Mouse (Mus musculus) limb, embryonic 13.5 days (tissue): ENCODE measurements at regions not wholly inside any gene's neighbourhood (a gene's known extent, or its start where the extent isn't known, plus 50 kb on each side); places are given as distances from the start of the nearest gene placed in this dataset.
"Not testable (repeated sequence)": the region's sequence is repeated elsewhere in the genome, so short reads cannot be mapped to it uniquely, and the experiment has no call there.

ENCODE experiments used
- ATAC-seq: fragments of 200-750 bp; cut with Nextera tagmentation; 2 replicates; pipeline ENCODE4 v1.8.0; 2017; ENCODE audit warnings: low read depth, moderate number of reproducible peaks, moderate TSS enrichment; ENCODE audit not compliant: low FRiP score
- H3K27ac ChIP-seq: fragments of 300-500 bp; sonication (generic); 2 replicates; pipeline ENCODE4 v1.5.1; 2015; ENCODE audit warnings: inconsistent platforms, mild to moderate bottlenecking, moderate library complexity
- H3K27me3 ChIP-seq: fragments of 300-500 bp; sonication (generic); 2 replicates; pipeline ENCODE4 v1.6.1; 2015; ENCODE audit warnings: mild to moderate bottlenecking, inconsistent platforms
- H3K36me3 ChIP-seq: fragments of 300-500 bp; sonication (generic); 2 replicates; pipeline ENCODE4 v1.6.1; 2015; ENCODE audit warnings: inconsistent platforms, mild to moderate bottlenecking, moderate library complexity
- H3K4me1 ChIP-seq: fragments of 300-500 bp; sonication (generic); 2 replicates; pipeline ENCODE4 v1.6.1; 2015; ENCODE audit warnings: inconsistent platforms
- H3K4me2 ChIP-seq: fragments of 300-500 bp; sonication (generic); replicated peaks from 2 replicates; pipeline ENCODE4 v1.6.1; 2015; ENCODE audit warnings: inconsistent platforms, mild to moderate bottlenecking, moderate library complexity
- H3K4me3 ChIP-seq: fragments of 300-500 bp; sonication (generic); 2 replicates; pipeline ENCODE4 v1.5.1; 2015; ENCODE audit warnings: moderate library complexity, mild to moderate bottlenecking, inconsistent platforms
- H3K9ac ChIP-seq: fragments of 300-500 bp; sonication (generic); 2 replicates; pipeline ENCODE4 v1.6.1; 2015; ENCODE audit warnings: mild to moderate bottlenecking, inconsistent platforms
- H3K9me3 ChIP-seq: fragments of 300-500 bp; sonication (generic); 2 replicates; pipeline ENCODE4 v1.6.1; 2016; ENCODE audit warnings: inconsistent platforms
- WGBS: fragments of 180-500 bp; shearing (Covaris S2); methylation state at CpG from one replicate; pipeline ENCODE4 v1.1.7; 2015; 5-methylcytosine and 5-hydroxymethylcytosine counted together

DNA sequence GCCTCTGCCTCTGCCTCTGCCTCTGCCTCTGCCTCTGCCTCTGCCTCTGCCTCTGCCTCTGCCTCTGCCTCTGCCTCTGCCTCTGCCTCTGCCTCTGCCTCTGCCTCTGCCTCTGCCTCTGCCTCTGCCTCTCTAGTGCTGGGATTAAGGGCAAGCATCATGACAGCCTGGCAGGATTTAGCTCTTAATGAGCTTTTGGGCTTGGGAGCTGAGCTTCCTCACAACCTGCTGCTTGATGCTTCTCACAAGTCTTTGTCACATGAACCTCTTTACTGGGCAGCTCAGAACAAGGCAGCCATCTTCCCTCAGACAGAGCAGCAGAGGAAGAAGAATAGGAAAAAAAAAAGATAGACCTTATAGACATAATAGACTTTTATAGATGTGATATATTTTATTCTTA lies 152.6 kb downstream of the Gm5426 start:
- H3K4me2 ChIP-seq, H3K27me3 ChIP-seq, H3K36me3 ChIP-seq, H3K4me3 ChIP-seq, ATAC-seq, H3K9me3 ChIP-seq, H3K9ac ChIP-seq, H3K4me1 ChIP-seq, H3K27ac ChIP-seq: not testable (repeated sequence)

- Histone ChIP-seq H3K4me3 (no peak overlapping the region), H3K4me1 (no peaks in the 10 kb centered on the region), H3K27me3 (no peaks in the 10 kb centered on the region), H3K27ac (no peak overlapping the region), H3K4me2 (no peak overlapping the region), H3K36me3 (no peaks in the 10 kb centered on the region), H3K9me3 (no peaks in the 10 kb centered on the region), H3K9ac (no peak overlapping the region)
- ATAC-seq, result no peak
- 71% methylated on average over 7 of the region's 7 CpGs for WGBS
Measured at GRCm38 (mm10) chr10:96293622-96294021, 157.2 kb downstream of the Gm5426 start.

DNA sequence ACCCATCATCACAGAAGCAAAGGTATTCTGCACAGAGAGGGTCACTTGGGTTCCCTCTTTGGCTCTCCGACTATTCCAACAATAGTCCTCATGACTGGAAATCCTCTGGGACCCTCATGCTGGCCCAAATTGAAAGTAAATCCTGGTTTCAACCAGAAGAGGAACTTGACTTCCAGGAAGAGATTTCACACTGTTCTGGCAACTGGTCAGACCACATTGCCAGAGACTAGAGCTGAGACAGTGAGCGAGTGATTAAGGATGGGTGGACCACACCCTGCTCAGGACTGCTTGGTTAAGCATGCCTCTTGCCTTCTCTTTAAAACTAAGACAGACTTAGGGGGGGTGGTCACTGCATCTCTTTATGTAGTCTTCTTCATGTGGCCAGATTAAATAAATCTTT lies 158.3 kb downstream of the Gm5426 start:
- H3K27ac ChIP-seq, result no peak overlapping the region
- H3K9ac ChIP-seq, result no peak overlapping the region
- H3K27me3 ChIP-seq, result no peaks in the 10 kb centered on the region
- H3K9me3 ChIP-seq, result no peaks in the 10 kb centered on the region
- ATAC-seq, result no peak
- WGBS, result 78% methylated on average over 2 of the region's 2 CpGs
- H3K4me2 ChIP-seq, result no peak overlapping the region
- no peak overlapping the region for H3K4me3 ChIP-seq
- no peaks in the 10 kb centered on the region for H3K4me1 ChIP-seq
- no peaks in the 10 kb centered on the region for H3K36me3 ChIP-seq

- Histone ChIP-seq H3K27ac (no peak overlapping the region), H3K4me1 (peaks cover 5% of the 10 kb centered on the region; the same call in 1 of the 2 replicates), H3K4me2 (no peak overlapping the region), H3K4me3 (no peak overlapping the region), H3K9ac (no peak overlapping the region), H3K27me3 (no peaks in the 10 kb centered on the region), H3K36me3 (no peaks in the 10 kb centered on the region), H3K9me3 (no peaks in the 10 kb centered on the region)
- WGBS, result 83% methylated on average over 4 of the region's 4 CpGs
- no peak for ATAC-seq
Measured at GRCm38 (mm10) chr10:96297658-96298057, 161.3 kb downstream of the Gm5426 start.

DNA sequence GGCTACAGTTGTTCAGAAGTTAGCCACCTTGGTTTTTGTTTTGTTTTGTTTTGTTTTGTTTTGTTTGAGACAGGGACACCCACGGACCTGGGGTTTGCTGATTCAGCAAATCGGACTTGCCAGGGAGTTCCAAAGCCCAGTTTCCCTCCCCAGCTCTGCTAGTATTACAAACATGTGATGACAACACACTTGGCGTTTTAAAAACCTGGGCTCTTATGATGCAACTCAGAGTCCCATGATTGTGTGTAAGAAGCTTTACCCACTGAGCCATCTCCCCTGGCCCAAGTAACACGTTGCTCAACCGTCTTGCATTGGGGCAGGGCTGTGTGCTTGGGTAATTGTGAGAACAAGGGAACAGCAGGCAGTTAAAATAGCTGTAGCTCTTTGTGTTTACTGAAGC lies 162.2 kb downstream of the Gm5426 start:
- no peak for ATAC-seq
- Histone ChIP-seq H3K4me3 (no peak overlapping the region), H3K4me1 (peaks cover 5% of the 10 kb centered on the region; the same call in 1 of the 2 replicates), H3K9ac (no peak overlapping the region), H3K27me3 (no peaks in the 10 kb centered on the region), H3K27ac (no peak overlapping the region), H3K9me3 (no peaks in the 10 kb centered on the region), H3K36me3 (no peaks in the 10 kb centered on the region), H3K4me2 (no peak overlapping the region)
- 79% methylated on average over 5 of the region's 5 CpGs for WGBS

DNA sequence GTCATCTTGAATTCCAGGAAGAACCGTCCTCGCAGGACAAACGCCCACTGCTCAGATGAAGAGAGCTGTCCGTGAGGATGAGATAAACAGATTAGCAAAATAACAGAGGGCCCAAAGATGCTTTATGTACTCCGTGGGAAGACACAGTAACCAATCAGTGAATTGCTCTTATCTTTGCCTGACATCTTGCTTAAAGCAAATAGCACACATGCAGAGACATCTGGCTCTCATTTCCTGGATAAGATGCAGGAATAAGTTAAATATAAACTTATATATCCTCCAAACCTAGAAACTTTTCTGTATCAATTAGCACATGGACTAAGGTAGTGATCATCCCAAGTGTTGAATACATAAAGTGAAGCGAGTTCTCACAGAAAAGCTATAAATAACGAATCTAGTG lies 169.3 kb downstream of the Gm5426 start:
- Histone ChIP-seq H3K9me3 (no peaks in the 10 kb centered on the region), H3K9ac (no peak overlapping the region), H3K27me3 (no peaks in the 10 kb centered on the region), H3K4me3 (no peak overlapping the region), H3K4me1 (peaks cover 17% of the 10 kb centered on the region), H3K36me3 (no peaks in the 10 kb centered on the region), H3K27ac (no peak overlapping the region), H3K4me2 (no peak overlapping the region)
- ATAC-seq, result no peak
- 70% methylated on average over 7 of the region's 7 CpGs for WGBS

GRCm38 (mm10) chr10:96308713-96309445 lies 172.5 kb downstream of the Gm5426 start:
- Histone ChIP-seq H3K9me3 (peaks cover 18% of the 10 kb centered on the region), H3K4me2 (no peak overlapping the region), H3K9ac (no peak overlapping the region), H3K4me3 (no peak overlapping the region), H3K36me3 (no peaks in the 10 kb centered on the region), H3K27me3 (no peaks in the 10 kb centered on the region), H3K4me1 (peaks cover 13% of the 10 kb centered on the region), H3K27ac (peak overlapping the region; percentile 10; the same call in 1 of the 2 replicates)
- WGBS, result 26% methylated on average over 7 of the region's 7 CpGs
- ATAC-seq, result peak; percentile 87

- Histone ChIP-seq H3K27me3 (no peaks in the 10 kb centered on the region), H3K9ac (no peak overlapping the region), H3K36me3 (no peaks in the 10 kb centered on the region), H3K9me3 (peaks cover 18% of the 10 kb centered on the region), H3K4me3 (no peak overlapping the region), H3K27ac (no peak overlapping the region; the same call in 1 of the 2 replicates), H3K4me2 (no peak overlapping the region), H3K4me1 (peaks cover 13% of the 10 kb centered on the region)
- ATAC-seq, result no peak
- 78% methylated on average over 4 of the region's 4 CpGs for WGBS
Measured at GRCm38 (mm10) chr10:96309766-96310165, 173.4 kb downstream of the Gm5426 start.

- H3K9me3 ChIP-seq, result no peaks in the 10 kb centered on the region
- no peak for ATAC-seq
Measured at GRCm38 (mm10) chr10:96325297-96325696, 188.9 kb downstream of the Gm5426 start.

GRCm38 (mm10) chr10:96330639-96331487 lies 194.5 kb downstream of the Gm5426 start:
- H3K27ac ChIP-seq, result no peak overlapping the region
- no peaks in the 10 kb centered on the region for H3K27me3 ChIP-seq
- H3K9ac ChIP-seq, result no peak overlapping the region
- peaks cover 9% of the 10 kb centered on the region for H3K4me1 ChIP-seq
- ATAC-seq, result peak; percentile 71; the same call in 1 of the 2 replicates
- H3K4me3 ChIP-seq, result no peak overlapping the region
- H3K4me2 ChIP-seq, result no peak overlapping the region
- 43% methylated on average over 6 of the region's 6 CpGs for WGBS
- no peaks in the 10 kb centered on the region for H3K9me3 ChIP-seq
- H3K36me3 ChIP-seq, result no peaks in the 10 kb centered on the region

More at GRCm38 (mm10) chr10:96325297-96325696, 188.9 kb downstream of the Gm5426 start:
- no peaks in the 10 kb centered on the region for H3K36me3 ChIP-seq
- no peak overlapping the region for H3K4me2 ChIP-seq
- no peak overlapping the region for H3K27ac ChIP-seq
- H3K9ac ChIP-seq, result no peak overlapping the region
- H3K27me3 ChIP-seq, result no peaks in the 10 kb centered on the region
- no peak overlapping the region for H3K4me3 ChIP-seq
- 93% methylated on average over 1 of the region's 1 CpGs for WGBS
- peaks cover 2% of the 10 kb centered on the region for H3K4me1 ChIP-seq

- Histone ChIP-seq H3K36me3 (no peaks in the 10 kb centered on the region), H3K9ac (no peak overlapping the region), H3K27ac (no peak overlapping the region), H3K4me1 (peaks cover 9% of the 10 kb centered on the region), H3K9me3 (no peaks in the 10 kb centered on the region), H3K4me2 (no peak overlapping the region), H3K27me3 (no peaks in the 10 kb centered on the region), H3K4me3 (no peak overlapping the region)
- WGBS, result 83% methylated on average over 10 of the region's 10 CpGs
- no peak for ATAC-seq
Measured at GRCm38 (mm10) chr10:96332731-96333201, 196.4 kb downstream of the Gm5426 start.

GRCm38 (mm10) chr10:96333224-96333623 lies 196.8 kb downstream of the Gm5426 start:
- no peak overlapping the region for H3K4me3 ChIP-seq
- no peak for ATAC-seq
- H3K36me3 ChIP-seq, result no peaks in the 10 kb centered on the region
- H3K27ac ChIP-seq, result no peak overlapping the region
- no peak overlapping the region for H3K9ac ChIP-seq
- WGBS, result 66% methylated on average over 6 of the region's 6 CpGs
- peaks cover 9% of the 10 kb centered on the region for H3K4me1 ChIP-seq
- no peaks in the 10 kb centered on the region for H3K27me3 ChIP-seq
- H3K9me3 ChIP-seq, result no peaks in the 10 kb centered on the region
- H3K4me2 ChIP-seq, result no peak overlapping the region
